17 mouse cellular contexts compared by ENCODE assay signal in genomic region chr4:46475101-46475500, GRCm38 (mm10).
"Had no signal": no experiment of that assay in that cellular context is flagged by ENCODE, and none has a peak within 500 bp of the region (broad histone marks: within the 10 kb centered on the region; RNA-seq: fewer than 3 reads in every experiment).

No protein-coding gene starts in this region.

- H3K4me1 ChIP-seq: limb, embryonic 10.5 days; limb, embryonic 13.5 days; midbrain, embryonic 12.5 days; midbrain, embryonic 15.5 days had no signal

- H3K9ac ChIP-seq: limb, embryonic 13.5 days; liver, embryonic 14.5 days; liver, postnatal 0 days; lung, embryonic 14.5 days; midbrain, embryonic 12.5 days; midbrain, embryonic 15.5 days had no signal

- H3K4me3 ChIP-seq: layer of hippocampus, adult 2 months; limb, embryonic 10.5 days; limb, embryonic 13.5 days; midbrain, embryonic 12.5 days; midbrain, embryonic 15.5 days had no signal

- ATAC-seq: liver, postnatal 0 days; lung, postnatal 0 days; midbrain, embryonic 15.5 days had no signal

- H3K27me3 ChIP-seq: limb, embryonic 13.5 days; midbrain, embryonic 12.5 days; midbrain, embryonic 15.5 days had no signal

- H3K27ac ChIP-seq: kidney, postnatal 0 days; layer of hippocampus, adult 2 months; limb, embryonic 10.5 days; limb, embryonic 13.5 days; liver, embryonic 14.5 days; macrophage; midbrain, embryonic 12.5 days; midbrain, embryonic 15.5 days had no signal

- DNase-seq: kidney, adult 9 months; kidney, postnatal 25 days; layer of hippocampus, adult 9-11 months; liver; liver, postnatal 0 days; lung, embryonic 14.5 days; thymus, adult 18-20 months; thymus, postnatal 36 days had no signal

- H3K4me2 ChIP-seq: limb, embryonic 13.5 days; lung, embryonic 14.5 days; midbrain, embryonic 12.5 days; midbrain, embryonic 15.5 days had no signal

- H3K9me3 ChIP-seq: limb, embryonic 10.5 days; limb, embryonic 13.5 days; midbrain, embryonic 12.5 days; midbrain, embryonic 15.5 days had no signal
